Mouse (Mus musculus) spleen, adult 2 months (tissue): ENCODE measurements around the gene Bptf. TPM values are rescaled to one million over a fixed set of nuclear protein-coding genes. Genes with fewer than 3 reads are reported as not detected.
A peak's percentile ranks its signal among the peaks of the same experiment; 100 is the strongest.
"Not testable (repeated sequence)": the region's sequence is repeated elsewhere in the genome, so short reads cannot be mapped to it uniquely, and the experiment has no call there.

Source experiments
- DNase-seq, 2 experiments: peaks; one replicate each; pipeline versions ENCODE4 v3.0.0 to v3.0.0-alpha.2; 2012 to 2021; ENCODE audit warnings: low spot score in 2 of 2, low read depth in 1 of 2
- H3K27ac ChIP-seq: fragments of 200-500 bp; 2 replicates; pipeline ENCODE4 v1.5.1; 2012; ENCODE audit warnings: low read length, inconsistent platforms; ENCODE audit not compliant: insufficient read depth
- H3K27me3 ChIP-seq: fragments of 200-500 bp; 2 replicates; pipeline ENCODE4 v1.6.1; 2012; ENCODE audit warnings: mild to moderate bottlenecking, moderate library complexity, low read length, inconsistent platforms; ENCODE audit not compliant: control insufficient read depth, insufficient read depth
- H3K36me3 ChIP-seq: fragments of 200-500 bp; 2 replicates; pipeline ENCODE4 v1.6.1; 2012; ENCODE audit warnings: mild to moderate bottlenecking, low read length, inconsistent platforms; ENCODE audit not compliant: control insufficient read depth, insufficient read depth
- H3K4me1 ChIP-seq: fragments of 200-500 bp; 2 replicates; pipeline ENCODE4 v1.6.1; 2011; ENCODE audit warnings: inconsistent platforms; ENCODE audit not compliant: control insufficient read depth, insufficient read depth, insufficient read length
- H3K4me3 ChIP-seq: fragments of 200-500 bp; 2 replicates; pipeline ENCODE4 v1.5.1; 2011; ENCODE audit warnings: mild to moderate bottlenecking, inconsistent platforms; ENCODE audit not compliant: insufficient read depth, insufficient read length; ENCODE audit errors: extremely low read depth
- CTCF ChIP-seq: fragments of 200-500 bp; IDR thresholded peaks from 2 replicates; pipeline ENCODE4 v1.5.1; 2011; ENCODE audit warnings: mild to moderate bottlenecking, inconsistent platforms; ENCODE audit not compliant: insufficient read depth, insufficient read length, insufficient replicate concordance; ENCODE audit errors: extremely low read depth
- POLR2A ChIP-seq: fragments of 200-500 bp; IDR thresholded peaks from 2 replicates; pipeline ENCODE4 v1.6.1; 2011; ENCODE audit warnings: low read depth, low read length, inconsistent platforms
- WGBS: fragments of 180-500 bp; shearing (Covaris S2); methylation state at CpG from one replicate; pipeline ENCODE4 v1.1.7; 2018; 5-methylcytosine and 5-hydroxymethylcytosine counted together
- polyA plus RNA-seq: library from polyadenylated mRNA; depleted of rRNA; stranded (reverse); fragments of >200 nt; gene quantifications from 2 replicates; pipeline ENCODE4 v1.2.3, GENCODE M21; 2012

Gene Bptf
- polyA plus RNA-seq, 1 experiment = 27.3 TPM

DNA sequence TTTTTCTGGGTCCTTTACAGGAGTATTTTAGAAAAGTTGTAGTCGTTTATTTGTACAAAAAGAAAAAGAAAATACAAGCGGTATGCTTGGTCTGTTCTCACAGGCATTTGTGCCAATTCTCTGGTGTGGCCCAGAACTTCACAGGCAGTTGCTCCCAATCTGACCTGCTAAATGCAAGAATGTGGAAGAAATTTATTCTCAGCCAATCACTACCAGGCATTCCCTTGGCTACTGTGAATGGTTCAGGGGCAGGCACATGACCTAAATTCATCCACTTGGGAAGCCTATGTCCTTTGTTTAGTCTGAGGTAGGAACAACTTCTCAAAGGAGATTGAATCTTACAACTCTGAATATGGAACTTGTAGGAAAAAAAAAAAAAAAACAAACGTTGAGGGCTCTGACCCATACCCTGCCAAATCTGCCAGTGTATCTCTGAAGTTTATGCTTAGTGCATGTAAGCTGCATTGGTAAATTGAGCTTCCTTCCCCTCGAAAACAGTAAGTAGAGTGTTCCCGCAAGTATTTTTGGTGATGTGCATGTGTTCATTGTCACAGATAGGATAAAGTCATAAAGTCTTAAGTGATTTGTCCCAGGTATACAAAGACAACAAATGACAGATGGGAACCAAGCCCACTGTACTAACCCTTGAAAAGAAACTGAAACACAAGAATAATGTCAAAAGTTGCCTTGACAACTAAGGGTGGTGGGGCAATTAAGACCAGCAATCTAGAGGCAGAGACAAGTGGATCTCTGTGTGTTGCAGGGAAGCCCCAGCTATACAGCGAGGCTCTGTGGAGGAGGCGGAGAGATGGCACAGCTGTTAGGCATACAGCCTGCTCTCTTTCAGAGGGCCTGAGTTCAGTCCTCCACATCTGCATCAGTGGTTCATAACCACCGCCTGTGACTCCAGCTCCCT lies 129.9 kb downstream of the Bptf start:
- no peak for TF ChIP-seq CTCF
- TF ChIP-seq POLR2A = no peak
- no peaks in the 10 kb centered on the region for H3K27me3 ChIP-seq
- H3K4me1 ChIP-seq = peaks cover 5% of the 10 kb centered on the region; the same call in 1 of the 2 replicates
- no peak overlapping the region for H3K27ac ChIP-seq
- no peak for DNase-seq
- H3K4me3 ChIP-seq = no peak overlapping the region
- WGBS = 74% methylated on average over 8 of the region's 8 CpGs
- H3K36me3 ChIP-seq = no peaks in the 10 kb centered on the region

GRCm38 (mm10) chr11:106999949-107000513 lies 131.9 kb downstream of the Bptf start:
- no peak for TF ChIP-seq CTCF
- no peak for TF ChIP-seq POLR2A
- DNase-seq = no peak
- no peaks in the 10 kb centered on the region for H3K27me3 ChIP-seq
- no peak overlapping the region for H3K4me3 ChIP-seq
- peaks cover 5% of the 10 kb centered on the region; the same call in 1 of the 2 replicates for H3K4me1 ChIP-seq
- H3K36me3 ChIP-seq = peaks cover 11% of the 10 kb centered on the region
- 85% methylated on average over 9 of the region's 9 CpGs for WGBS
- H3K27ac ChIP-seq = no peak overlapping the region

GRCm38 (mm10) chr11:106999151-106999948 lies 132.6 kb downstream of the Bptf start, which contains the start of gene Kpna2:
TSS of gene Kpna2 (minus strand) at chr11:106999541.
- 1% methylated on average over 60 of the region's 62 CpGs for WGBS
- TF ChIP-seq CTCF (no peak), POLR2A (peak; percentile 88)

GRCm38 (mm10) chr11:106998651-106999150 lies 133.2 kb downstream of the Bptf start:
- WGBS = under 1% methylated on average over 26 of the region's 26 CpGs
- H3K27ac ChIP-seq = peak overlapping the region; percentile 80
- no peak for DNase-seq

More at GRCm38 (mm10) chr11:106999151-106999948, 132.6 kb downstream of the Bptf start, which contains the start of gene Kpna2:
- peak within 1 kb of the TSS; percentile 80 for H3K27ac ChIP-seq
- peaks cover 15% of the 10 kb centered on the region for H3K36me3 ChIP-seq
- no peaks in the 10 kb centered on the region for H3K27me3 ChIP-seq
- peak within 1 kb of the TSS; percentile 86 for H3K4me3 ChIP-seq
- DNase-seq = peak; percentile 89 to 90
- peaks cover 9% of the 10 kb centered on the region; the same call in 1 of the 2 replicates for H3K4me1 ChIP-seq

DNA sequence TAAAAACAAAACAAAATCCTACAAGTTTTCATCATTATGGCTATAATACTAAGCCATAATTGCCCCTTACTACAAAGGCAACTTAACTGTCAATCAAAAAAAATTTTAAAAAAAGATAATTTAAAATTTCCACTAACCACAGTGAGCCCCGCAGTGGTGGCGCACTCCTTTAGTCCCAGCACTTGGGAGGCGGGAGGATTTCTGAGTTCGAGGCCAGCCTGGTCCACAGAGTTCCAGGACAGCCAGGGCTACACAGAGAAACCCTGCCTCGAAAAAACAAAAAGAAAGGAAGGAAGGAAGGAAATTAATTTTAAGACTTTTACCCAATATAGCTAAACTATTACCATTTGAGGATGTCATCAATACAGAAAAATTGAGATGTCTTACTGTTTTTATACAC lies 134.0 kb downstream of the Bptf start:
- no peak for DNase-seq
- Histone ChIP-seq H3K4me3 (peak overlapping the region; percentile 86), H3K27ac (no peak overlapping the region), H3K36me3 (peaks cover 19% of the 10 kb centered on the region), H3K27me3 (no peaks in the 10 kb centered on the region), H3K4me1 (peaks cover 9% of the 10 kb centered on the region; the same call in 1 of the 2 replicates)
- WGBS = 29% methylated on average over 5 of the region's 5 CpGs
- TF ChIP-seq POLR2A = no peak
- TF ChIP-seq CTCF = no peak

More at GRCm38 (mm10) chr11:106998651-106999150, 133.2 kb downstream of the Bptf start:
- Histone ChIP-seq H3K4me1 (peaks cover 9% of the 10 kb centered on the region; the same call in 1 of the 2 replicates), H3K36me3 (peaks cover 17% of the 10 kb centered on the region), H3K27me3 (no peaks in the 10 kb centered on the region), H3K4me3 (peak overlapping the region; percentile 86)
- TF ChIP-seq CTCF (no peak), POLR2A (no peak)

GRCm38 (mm10) chr11:106996492-106996891 lies 135.4 kb downstream of the Bptf start:
- WGBS = 77% methylated on average over 7 of the region's 7 CpGs
- not testable (repeated sequence) for DNase-seq, H3K27me3 ChIP-seq, H3K4me3 ChIP-seq, H3K27ac ChIP-seq, H3K4me1 ChIP-seq
- H3K36me3 ChIP-seq = peaks cover 25% of the 10 kb centered on the region
